Mouse (Mus musculus) kidney, adult 2 months (tissue): ENCODE measurements around the gene Grip1.

Experiments used
- CTCF ChIP-seq: fragments of 200-500 bp; conservative IDR thresholded peaks from 2 replicates; pipeline ENCODE4 v1.5.1; 2011; ENCODE audit warnings: low read depth, mild to moderate bottlenecking, control low read depth, low read length, moderate library complexity, mixed read lengths; ENCODE audit not compliant: insufficient read depth, insufficient read length
- POLR2A ChIP-seq: fragments of 200-500 bp; IDR thresholded peaks from one replicate; pipeline ENCODE4 v1.6.1; 2011; ENCODE audit warnings: low read depth, low read length, control low read depth

DNA sequence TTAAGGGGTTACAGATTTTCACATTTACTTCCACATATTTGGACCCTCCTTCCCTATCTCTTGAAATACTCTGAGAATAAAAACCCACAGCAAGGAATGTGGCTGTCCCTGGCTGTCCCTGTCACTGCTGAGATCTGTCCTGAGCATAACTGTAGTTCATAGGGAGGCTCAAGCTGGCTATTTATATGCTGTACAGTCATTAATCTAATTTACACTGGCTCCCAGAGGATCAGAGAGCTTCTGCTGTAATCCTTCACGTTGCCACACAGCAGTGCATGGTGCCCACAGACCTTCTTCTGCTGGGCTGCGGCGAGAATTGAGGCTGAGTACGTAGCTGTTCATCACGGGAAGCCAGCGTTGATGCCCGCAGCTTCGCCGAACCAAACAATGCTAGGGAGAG is 464.4 kb downstream of the Grip1 start:
- TF ChIP-seq CTCF (no peak), POLR2A (no peak)
